Mouse (Mus musculus): ENCODE results near the gene Emc4. TPM values are rescaled to one million over a fixed set of nuclear protein-coding genes. Genes with fewer than 3 reads are reported as not detected.

Gene Emc4
- polyA plus RNA-seq, 1 experiment from 2014 or later, result 124 TPM

DNA sequence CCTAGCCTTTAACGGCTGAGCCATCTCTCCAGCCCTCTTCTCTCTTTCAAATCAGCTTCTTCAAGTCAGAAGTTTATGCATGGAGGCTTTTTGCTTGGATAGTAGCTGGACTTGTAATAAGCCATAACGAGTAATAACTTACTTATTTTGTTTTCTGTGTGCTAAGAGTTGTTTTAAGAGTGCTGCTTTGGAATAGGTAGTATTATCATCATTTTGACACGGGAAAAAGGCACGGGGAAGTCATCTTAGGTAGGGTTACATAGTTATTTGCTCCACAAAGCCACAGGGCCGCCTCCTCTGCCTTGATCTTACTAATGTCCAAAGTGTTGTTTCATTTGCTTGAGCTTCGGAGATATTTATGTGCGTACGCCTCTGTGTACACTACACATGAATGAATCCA, 12.3 kb upstream of the Emc4 start:
- Histone ChIP-seq H3K9me3 (ENCODE audit: control insufficient read depth, low read length) (no peaks in the 10 kb centered on the region), H3K27me3 (ENCODE audit: control insufficient read depth, insufficient read depth, low read length) (no peaks in the 10 kb centered on the region)
- DNase-seq (ENCODE audit: low spot score), result no peak

DNA sequence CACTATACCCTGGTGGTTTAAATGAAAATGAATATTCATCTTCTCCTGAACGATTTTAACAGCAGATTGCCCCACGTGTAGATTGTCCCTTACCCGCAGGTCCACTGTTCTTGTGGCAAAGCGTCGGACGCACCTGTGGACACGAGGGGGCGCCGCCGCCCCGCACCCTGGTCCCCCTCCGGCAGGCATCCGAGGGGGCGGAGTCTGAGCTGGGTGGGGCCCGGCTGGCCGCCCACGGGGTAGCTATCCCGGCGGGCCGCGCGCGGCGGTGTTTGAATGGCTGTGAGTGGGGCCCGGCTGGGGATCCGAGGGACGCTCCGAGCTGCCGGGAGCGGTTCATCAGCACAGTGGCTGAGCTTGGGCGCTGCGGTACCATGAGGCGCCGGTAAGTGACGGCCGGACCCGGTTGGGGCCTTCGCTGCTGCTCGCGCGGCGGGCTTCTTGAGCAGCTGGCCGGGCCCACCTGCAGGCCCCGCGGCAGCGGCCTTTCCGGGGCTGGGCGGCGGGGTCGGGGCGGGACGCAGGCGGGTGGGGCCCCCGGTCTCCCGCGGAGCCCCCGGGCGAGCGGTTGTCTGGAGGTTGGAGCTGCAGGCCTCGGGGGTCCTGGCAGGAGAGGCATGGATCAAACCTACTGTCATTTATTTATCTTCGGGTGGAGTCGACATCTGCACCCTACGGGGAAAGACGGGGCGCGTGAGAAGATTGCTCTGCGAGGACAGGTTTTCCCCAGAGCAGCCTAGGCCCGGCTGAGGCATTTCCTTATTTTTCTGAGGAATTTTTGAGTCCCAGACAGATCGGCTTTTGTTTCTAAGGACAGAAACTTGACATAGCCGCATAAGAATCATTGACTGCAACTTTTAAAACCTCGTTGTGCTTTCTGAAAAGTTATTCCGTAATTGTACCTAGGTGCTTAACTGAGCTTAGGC, 11.4 kb upstream of the Emc4 start, which contains the start of gene Katnbl1:
TSS of gene Katnbl1 (plus strand) at position 239 of the 926 bp plus-strand sequence.
- H3K27ac ChIP-seq (ENCODE audit: low read depth, low read length), result peak within 1 kb of the TSS; percentile 85
- H3K36me3 ChIP-seq (ENCODE audit: control insufficient read depth, insufficient read depth, low read length), result no peaks in the 10 kb centered on the region
- peak within 1 kb of the TSS; percentile 95 for H3K4me3 ChIP-seq (ENCODE audit: low read depth, low read length)
- ATAC-seq (ENCODE audit: insufficient read depth, low FRiP score, low TSS enrichment) (peak; percentile 99), DNase-seq (ENCODE audit: low spot score) (peak; percentile 96)
- no peaks in the 10 kb centered on the region for H3K9me3 ChIP-seq (ENCODE audit: control insufficient read depth, low read length)
- WGBS, result under 1% methylated on average over 69 of the region's 72 CpGs
- H3K9ac ChIP-seq (ENCODE audit: low read length), result peak within 1 kb of the TSS; percentile 96
- peaks cover 6% of the 10 kb centered on the region; the same call in 1 of the 2 replicates for H3K4me1 ChIP-seq (ENCODE audit: control insufficient read depth, insufficient read depth, low read length)
- H3K27me3 ChIP-seq (ENCODE audit: control insufficient read depth, insufficient read depth, low read length), result no peaks in the 10 kb centered on the region
- peak within 1 kb of the TSS; percentile 46 for H3K4me2 ChIP-seq (ENCODE audit: low read depth)

More for the DNA sequence above, 12.3 kb upstream of the Emc4 start:
- Histone ChIP-seq H3K36me3 (ENCODE audit: control insufficient read depth, insufficient read depth, low read length) (no peaks in the 10 kb centered on the region), H3K4me3 (ENCODE audit: low read depth, low read length) (peak overlapping the region; percentile 95), H3K9ac (ENCODE audit: low read length) (peak overlapping the region; percentile 96), H3K4me1 (ENCODE audit: control insufficient read depth, insufficient read depth, low read length) (peaks cover 6% of the 10 kb centered on the region; the same call in 1 of the 2 replicates), H3K27ac (ENCODE audit: low read depth, low read length) (no peak overlapping the region), H3K4me2 (ENCODE audit: low read depth) (peak overlapping the region; percentile 46)
- ATAC-seq (ENCODE audit: insufficient read depth, low FRiP score, low TSS enrichment), result no peak
- WGBS, result 59% methylated on average over 8 of the region's 8 CpGs

DNA sequence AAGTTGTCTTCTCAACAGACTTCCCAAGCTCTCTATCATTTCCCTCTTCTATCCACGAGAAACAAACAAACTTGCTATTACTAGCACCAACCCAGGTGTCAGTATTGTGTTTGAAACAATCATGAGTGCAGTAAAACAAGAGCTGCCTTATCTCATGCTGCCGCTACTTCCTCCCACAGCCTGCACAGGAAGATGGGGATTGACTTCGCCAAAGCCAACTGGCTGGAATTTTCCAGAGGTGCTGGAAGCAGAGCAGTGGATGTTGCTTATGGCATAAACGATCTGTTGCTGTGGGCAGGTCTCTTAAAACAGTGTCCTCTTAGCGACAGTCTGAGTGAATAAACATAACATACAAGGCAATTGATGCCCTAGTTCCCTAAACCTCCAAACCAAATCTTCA, 6.8 kb upstream of the Emc4 start:
- no peak overlapping the region for H3K4me3 ChIP-seq (ENCODE audit: low read depth, low read length)
- no peaks in the 10 kb centered on the region for H3K9me3 ChIP-seq (ENCODE audit: control insufficient read depth, low read length)
- ATAC-seq (ENCODE audit: insufficient read depth, low FRiP score, low TSS enrichment) (no peak), DNase-seq (ENCODE audit: low spot score) (no peak)
- no peak overlapping the region for H3K4me2 ChIP-seq (ENCODE audit: low read depth)
- no peak overlapping the region for H3K27ac ChIP-seq (ENCODE audit: low read depth, low read length)
- 65% methylated on average over 5 of the region's 5 CpGs for WGBS
- H3K9ac ChIP-seq (ENCODE audit: low read length), result no peak overlapping the region
- no peaks in the 10 kb centered on the region for H3K4me1 ChIP-seq (ENCODE audit: control insufficient read depth, insufficient read depth, low read length)
- no peaks in the 10 kb centered on the region for H3K27me3 ChIP-seq (ENCODE audit: control insufficient read depth, insufficient read depth, low read length)
- H3K36me3 ChIP-seq (ENCODE audit: control insufficient read depth, insufficient read depth, low read length), result no peaks in the 10 kb centered on the region

DNA sequence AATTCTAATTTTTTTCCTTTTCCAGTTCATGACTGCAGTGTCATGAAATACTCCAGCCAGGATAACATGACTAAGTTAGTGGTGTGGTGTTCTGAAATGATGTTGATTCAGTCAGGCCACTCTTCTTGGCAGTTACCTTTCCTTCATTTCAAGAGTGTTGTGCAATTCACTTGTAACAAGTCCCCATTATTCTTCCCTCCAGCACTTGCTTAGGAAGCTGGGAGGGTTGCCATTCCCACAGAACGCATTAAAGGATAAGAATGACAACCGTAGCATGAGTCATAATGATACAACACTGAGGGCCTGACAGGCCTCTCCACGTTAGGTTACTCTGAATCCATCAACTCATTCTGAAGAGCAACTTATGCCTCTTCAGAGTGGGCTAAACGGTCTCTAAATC, 5.3 kb upstream of the Emc4 start:
- Histone ChIP-seq H3K9ac (ENCODE audit: low read length) (no peak overlapping the region), H3K27me3 (ENCODE audit: control insufficient read depth, insufficient read depth, low read length) (no peaks in the 10 kb centered on the region)
- 60% methylated on average over 4 of the region's 4 CpGs for WGBS

DNA sequence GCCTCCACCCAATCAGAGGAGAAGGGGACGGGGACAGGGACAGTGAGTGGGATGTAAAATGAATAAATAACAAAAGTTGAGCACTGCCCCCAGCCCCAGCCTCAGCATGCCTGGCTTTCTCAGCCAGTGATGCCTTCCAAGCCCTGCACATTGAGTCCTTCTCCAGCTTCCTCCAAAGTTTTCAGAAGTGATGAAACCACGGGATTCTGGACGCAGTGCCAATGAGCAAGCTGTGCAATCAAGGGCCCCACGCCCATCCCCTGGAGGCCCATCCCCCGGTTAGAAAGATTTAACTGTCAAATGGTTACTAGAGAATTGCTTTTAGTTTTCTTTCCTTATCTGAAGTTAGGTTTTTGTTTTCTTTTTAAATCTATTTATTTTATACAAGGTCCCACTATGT, 2.1 kb upstream of the Emc4 start:
- Histone ChIP-seq H3K4me1 (ENCODE audit: control insufficient read depth, insufficient read depth, low read length) (peaks cover 3% of the 10 kb centered on the region; the same call in 1 of the 2 replicates), H3K9me3 (ENCODE audit: control insufficient read depth, low read length) (no peaks in the 10 kb centered on the region), H3K36me3 (ENCODE audit: control insufficient read depth, insufficient read depth, low read length) (no peaks in the 10 kb centered on the region), H3K27me3 (ENCODE audit: control insufficient read depth, insufficient read depth, low read length) (no peaks in the 10 kb centered on the region), H3K4me3 (ENCODE audit: low read depth, low read length) (no peak overlapping the region), H3K9ac (ENCODE audit: low read length) (no peak overlapping the region), H3K4me2 (ENCODE audit: low read depth) (no peak overlapping the region), H3K27ac (ENCODE audit: low read depth, low read length) (no peak overlapping the region)
- ATAC-seq (ENCODE audit: insufficient read depth, low FRiP score, low TSS enrichment), result no peak
- WGBS, result 72% methylated on average over 5 of the region's 5 CpGs
- DNase-seq (ENCODE audit: low spot score), result no peak

More for the DNA sequence above, 5.3 kb upstream of the Emc4 start:
- no peak for DNase-seq (ENCODE audit: low spot score)
- no peaks in the 10 kb centered on the region for H3K36me3 ChIP-seq (ENCODE audit: control insufficient read depth, insufficient read depth, low read length)
- no peaks in the 10 kb centered on the region for H3K4me1 ChIP-seq (ENCODE audit: control insufficient read depth, insufficient read depth, low read length)
- H3K27ac ChIP-seq (ENCODE audit: low read depth, low read length), result no peak overlapping the region
- no peak overlapping the region for H3K4me2 ChIP-seq (ENCODE audit: low read depth)
- no peak overlapping the region for H3K4me3 ChIP-seq (ENCODE audit: low read depth, low read length)
- ATAC-seq (ENCODE audit: insufficient read depth, low FRiP score, low TSS enrichment), result no peak
- H3K9me3 ChIP-seq (ENCODE audit: control insufficient read depth, low read length), result no peaks in the 10 kb centered on the region

DNA sequence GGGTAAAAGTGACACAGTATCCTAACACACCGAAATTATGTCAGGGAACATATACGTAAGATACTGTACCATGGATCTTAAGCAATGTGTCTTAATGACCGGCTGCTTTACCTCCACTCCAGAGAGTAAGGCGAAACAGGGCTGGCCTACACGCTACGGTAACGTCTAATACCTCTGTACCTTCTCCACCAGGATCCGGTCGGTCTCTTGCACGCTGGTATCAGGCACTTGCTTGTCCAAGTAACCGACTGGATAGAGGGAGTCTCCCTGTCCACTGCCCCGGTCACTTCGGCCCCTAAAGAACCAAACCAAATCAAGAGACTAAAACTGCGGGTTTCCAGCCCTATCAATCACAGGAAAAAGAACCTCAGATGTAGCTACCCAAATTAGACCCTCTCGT, 605 bp downstream of the Emc4 start:
- DNase-seq (ENCODE audit: low spot score), result no peak
- peak overlapping the region; percentile 89 for H3K4me3 ChIP-seq (ENCODE audit: low read depth, low read length)
- H3K9ac ChIP-seq (ENCODE audit: low read length), result peak overlapping the region; percentile 80
- WGBS, result 19% methylated on average over 15 of the region's 15 CpGs
- peaks cover 8% of the 10 kb centered on the region; the same call in 1 of the 2 replicates for H3K36me3 ChIP-seq (ENCODE audit: control insufficient read depth, insufficient read depth, low read length)
- no peaks in the 10 kb centered on the region for H3K9me3 ChIP-seq (ENCODE audit: control insufficient read depth, low read length)
- H3K27me3 ChIP-seq (ENCODE audit: control insufficient read depth, insufficient read depth, low read length), result no peaks in the 10 kb centered on the region
- peaks cover 3% of the 10 kb centered on the region; the same call in 1 of the 2 replicates for H3K4me1 ChIP-seq (ENCODE audit: control insufficient read depth, insufficient read depth, low read length)
- H3K27ac ChIP-seq (ENCODE audit: low read depth, low read length), result peak overlapping the region; percentile 83; the same call in 1 of the 2 replicates
- ATAC-seq (ENCODE audit: insufficient read depth, low FRiP score, low TSS enrichment), result no peak
- peak overlapping the region; percentile 83 for H3K4me2 ChIP-seq (ENCODE audit: low read depth)

DNA sequence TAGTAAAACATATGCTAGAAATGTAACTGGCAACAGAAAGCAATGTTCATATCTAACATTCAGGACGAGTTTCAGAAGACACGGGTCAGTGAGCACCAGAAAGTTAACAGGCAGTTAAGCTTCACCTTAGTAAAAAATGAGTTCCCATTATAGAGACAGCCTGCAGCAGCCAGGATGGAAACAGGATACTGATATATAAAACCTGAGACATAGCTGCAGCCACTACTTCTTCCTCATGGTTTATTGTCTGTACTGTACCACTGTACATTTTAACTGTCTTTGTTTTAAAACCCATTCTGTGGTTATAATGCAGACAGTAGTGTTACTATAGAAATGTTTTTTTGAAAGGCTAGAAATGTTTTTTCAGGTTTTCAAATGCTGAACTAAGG, 7.1 kb downstream of the Emc4 start:
- DNase-seq (ENCODE audit: low spot score) (no peak), ATAC-seq (ENCODE audit: insufficient read depth, low FRiP score, low TSS enrichment) (no peak)
- Histone ChIP-seq H3K4me2 (ENCODE audit: low read depth) (no peak overlapping the region), H3K4me3 (ENCODE audit: low read depth, low read length) (no peak overlapping the region), H3K36me3 (ENCODE audit: control insufficient read depth, insufficient read depth, low read length) (peaks cover 11% of the 10 kb centered on the region; the same call in 1 of the 2 replicates), H3K4me1 (ENCODE audit: control insufficient read depth, insufficient read depth, low read length) (no peaks in the 10 kb centered on the region), H3K27me3 (ENCODE audit: control insufficient read depth, insufficient read depth, low read length) (no peaks in the 10 kb centered on the region), H3K9me3 (ENCODE audit: control insufficient read depth, low read length) (no peaks in the 10 kb centered on the region), H3K9ac (ENCODE audit: low read length) (no peak overlapping the region), H3K27ac (ENCODE audit: low read depth, low read length) (no peak overlapping the region)
- 82% methylated on average over 2 of the region's 2 CpGs for WGBS

DNA sequence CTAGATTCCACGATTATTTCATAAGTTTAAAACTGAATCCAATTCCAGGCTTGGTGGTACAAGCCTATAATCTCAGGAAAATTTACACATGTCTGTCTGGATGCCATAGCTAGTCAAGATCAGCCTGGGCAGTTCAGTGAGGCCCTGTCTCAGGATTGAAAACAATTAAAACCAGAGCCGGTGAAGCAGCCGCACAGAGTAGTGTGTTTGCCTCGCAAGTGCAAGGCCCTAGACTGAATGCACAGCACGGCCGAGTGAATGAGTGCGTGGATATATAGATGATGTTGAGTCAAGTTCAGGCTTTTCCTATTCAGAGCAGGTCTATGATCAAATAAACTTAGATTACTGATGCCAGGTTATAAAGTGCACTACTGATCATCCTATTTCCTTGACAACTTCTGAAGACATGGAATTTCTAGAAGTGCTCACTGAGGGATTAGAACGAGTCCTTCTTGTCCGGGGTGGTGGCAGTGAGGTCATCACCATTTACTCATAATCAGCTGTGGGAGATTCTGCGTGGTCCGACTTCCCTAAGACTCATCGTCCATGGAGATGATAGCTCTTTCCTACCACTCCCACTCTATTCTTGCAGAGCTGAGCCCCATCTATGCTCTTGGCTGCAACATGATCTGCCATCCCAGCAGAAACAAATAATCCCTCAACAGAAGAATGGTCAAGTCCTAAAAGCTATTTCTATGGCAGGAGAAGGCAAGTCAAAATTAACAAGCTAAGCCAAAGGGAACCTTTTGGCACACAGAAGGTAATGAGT, 7.6 kb downstream of the Emc4 start:
- H3K9me3 ChIP-seq (ENCODE audit: control insufficient read depth, low read length), result no peaks in the 10 kb centered on the region
- H3K4me2 ChIP-seq (ENCODE audit: low read depth), result no peak overlapping the region
- no peak overlapping the region for H3K9ac ChIP-seq (ENCODE audit: low read length)
- WGBS, result 91% methylated on average over 12 of the region's 12 CpGs
- DNase-seq (ENCODE audit: low spot score), result no peak
- no peak overlapping the region for H3K4me3 ChIP-seq (ENCODE audit: low read depth, low read length)
- no peaks in the 10 kb centered on the region for H3K27me3 ChIP-seq (ENCODE audit: control insufficient read depth, insufficient read depth, low read length)
- H3K36me3 ChIP-seq (ENCODE audit: control insufficient read depth, insufficient read depth, low read length), result peaks cover 11% of the 10 kb centered on the region; the same call in 1 of the 2 replicates
- H3K27ac ChIP-seq (ENCODE audit: low read depth, low read length), result no peak overlapping the region
- no peak for ATAC-seq (ENCODE audit: insufficient read depth, low FRiP score, low TSS enrichment)
- H3K4me1 ChIP-seq (ENCODE audit: control insufficient read depth, insufficient read depth, low read length), result no peaks in the 10 kb centered on the region
